ENCODE assay signal across 23 mouse cellular contexts in genomic region chr11:79511970-79512369, GRCm38 (mm10). TPM values are rescaled to one million over a fixed set of nuclear protein-coding genes. Genes with fewer than 3 reads are reported as not detected.
DNase-seq lines count a peak whose midpoint lies in the region; TF ChIP-seq lines count a peak whose summit lies in the region.
"Had no signal": no experiment of that assay in that cellular context is flagged by ENCODE, and none has a peak within 500 bp of the region (broad histone marks: within the 10 kb centered on the region; RNA-seq: fewer than 3 reads in every experiment).

No protein-coding gene starts in this region.

- H3K36me3 ChIP-seq in CH12.LX (replicated peaks in 1 of 2; ENCODE audit: control insufficient read depth in 1 of 2, insufficient read depth in 1 of 2, low read length in 1 of 2) (peaks cover 27 to 49% of the 10 kb centered on the region in 2 experiments), MEL (ENCODE audit: control insufficient read depth in 1 of 2, insufficient read depth in 2 of 2, low read length in 2 of 2) (peaks cover 25 to 28% of the 10 kb centered on the region in 2 experiments)

- H3K79me2 ChIP-seq in CH12.LX (replicated peaks; ENCODE audit: control insufficient read depth, extremely low read depth, insufficient read depth, poor library complexity, severe bottlenecking) (peaks cover 21% of the 10 kb centered on the region), MEL (ENCODE audit: control insufficient read depth, insufficient read depth, low read length, poor library complexity) (peaks cover 9% of the 10 kb centered on the region; the same call in 1 of the 2 replicates)

- H3K9ac ChIP-seq in CH12.LX (ENCODE audit: insufficient read depth, low read depth) (no peak overlapping the region), MEL (ENCODE audit: control insufficient read depth, low read depth, low read length, poor library complexity, severe bottlenecking) (no peak overlapping the region)

- H3K4me1 ChIP-seq in CH12.LX (ENCODE audit: control insufficient read depth in 1 of 2, insufficient read depth in 2 of 2) (peaks cover 2 to 29% of the 10 kb centered on the region in 2 experiments; a peak in 1 of 4 replicates), MEL (ENCODE audit: control insufficient read depth in 1 of 2, insufficient read depth in 2 of 2, low read length in 2 of 2) (peaks cover 10 to 17% of the 10 kb centered on the region in 2 experiments)

- no peak overlapping the region for H3K4me3 ChIP-seq in layer of hippocampus, adult 2 months
- H3K4me3 ChIP-seq in CH12.LX (replicated peaks in 1 of 3; ENCODE audit: low read depth in 2 of 3, low read length in 2 of 3, poor library complexity in 1 of 3): no peak overlapping the region
- no peak overlapping the region for H3K4me3 ChIP-seq in MEL (ENCODE audit: control insufficient read depth in 1 of 2, insufficient read depth in 1 of 2, low read depth in 2 of 2, low read length in 2 of 2)

- no peak for TF ChIP-seq RAD21 in CH12.LX (IDR thresholded peaks at IDR 0.05; ENCODE audit: low read depth, low read length)
- TF ChIP-seq RAD21 in MEL (IDR thresholded peaks at IDR 0.05; ENCODE audit: low read depth, low read length): no peak

- H3K4me2 ChIP-seq in CH12.LX (ENCODE audit: insufficient read depth, low read depth, poor library complexity, severe bottlenecking): no peak overlapping the region

- H3K27me3 ChIP-seq in CH12.LX (replicated peaks): no peaks in the 10 kb centered on the region
- H3K27me3 ChIP-seq in MEL (ENCODE audit: control insufficient read depth in 1 of 2, insufficient read depth in 2 of 2, low read length in 2 of 2): no peaks in the 10 kb centered on the region
- H3K27me3 ChIP-seq: Patski had no signal

- DNase-seq in layer of hippocampus, adult 2 months (ENCODE audit: low spot score in 2 of 2): no peak
- no peak for DNase-seq in layer of hippocampus, adult 9-10 months (ENCODE audit: low spot score)
- DNase-seq in CH12.LX (ENCODE audit: extremely low read depth): no peak
- no peak for DNase-seq in MEL (ENCODE audit: low read depth, low spot score)
- DNase-seq in cerebellum, adult 9-10 months: no peak
- DNase-seq in urinary bladder, adult 2 months (ENCODE audit: low spot score): no peak
- DNase-seq: adrenal gland, adult 2 months; adrenal gland, adult 8-10 months; adrenal gland, postnatal 10 days; adrenal gland, postnatal 14 days; adrenal gland, postnatal 25 days; adrenal gland, postnatal 36 days; B cell, adult 2 months; cerebellum, adult 11 months; cerebellum, adult 11-12 months; cerebellum, adult 18-20 months; cerebellum, adult 2 months; cerebellum, adult 8-10 months had no signal

- H3K9me3 ChIP-seq in CH12.LX (replicated peaks; ENCODE audit: low read length) (no peaks in the 10 kb centered on the region), MEL (replicated peaks; ENCODE audit: insufficient read depth, low read length) (no peaks in the 10 kb centered on the region)
- H3K9me3 ChIP-seq: G1E had no signal

- TF ChIP-seq POLR2A in CH12.LX (IDR thresholded peaks at IDR 0.05; ENCODE audit: low read depth, low read length) (no peak), MEL (IDR thresholded peaks at IDR 0.05; ENCODE audit: control insufficient read depth in 1 of 2, insufficient read depth in 1 of 2, low read depth in 1 of 2, low read length in 2 of 2, poor library complexity in 1 of 2) (no peak)

- peak; percentile 43 for TF ChIP-seq CTCF in layer of hippocampus, adult 2 months (conservative IDR thresholded peaks at IDR 0.05)
- no peak for TF ChIP-seq CTCF in CH12.LX (conservative IDR thresholded peaks at IDR 0.05 in 1 of 2, IDR thresholded peaks at IDR 0.05 in 1 of 2; ENCODE audit: low read depth in 2 of 2, low read length in 2 of 2)
- no peak for TF ChIP-seq CTCF in MEL (IDR thresholded peaks at IDR 0.05 in 2 of 3, conservative IDR thresholded peaks at IDR 0.05 in 1 of 3; ENCODE audit: control insufficient read depth in 1 of 3, insufficient read depth in 1 of 3, low read depth in 2 of 3, low read length in 3 of 3, poor library complexity in 1 of 3, severe bottlenecking in 1 of 3)

- TF ChIP-seq EP300 in CH12.LX (IDR thresholded peaks at IDR 0.05; ENCODE audit: low read length) (no peak), MEL (IDR thresholded peaks at IDR 0.05; ENCODE audit: low read depth in 1 of 2, low read length in 2 of 2) (no peak)

- in situ Hi-C loops in CH12.LX (cut with MboI; ENCODE audit: low pct_ligation_motif_present, low pct_unique_long_range_greater_than_20kb, low sequenced_read_pairs): no loop called here

- dilution Hi-C loops in CH12.LX (cut with MboI; ENCODE audit: extremely low pct_ligation_motif_present, extremely low pct_unique_long_range_greater_than_20kb, low sequenced_read_pairs): no loop called here

- no peak overlapping the region for H3K27ac ChIP-seq in layer of hippocampus, adult 2 months
- H3K27ac ChIP-seq in CH12.LX (ENCODE audit: insufficient read depth, low read depth) (no peak overlapping the region), MEL (ENCODE audit: control insufficient read depth, low read depth, low read length) (no peak overlapping the region)

TF ChIP-seq in CH12.LX, 34 proteins besides CTCF, POLR2A, EP300 and RAD21:
- TF ChIP-seq ZNF384 (IDR thresholded peaks at IDR 0.05; ENCODE audit: low read depth, low read length) (peak; percentile 71), IRF4 (IDR thresholded peaks at IDR 0.05; ENCODE audit: low read depth, low read length) (no peak)

TF ChIP-seq in MEL, 35 proteins besides CTCF, POLR2A, EP300 and RAD21:
- TF ChIP-seq TBP (IDR thresholded peaks at IDR 0.05; ENCODE audit: low read depth, low read length) (no peak), POLR2AphosphoS5 (IDR thresholded peaks at IDR 0.05; ENCODE audit: borderline replicate concordance, low read depth, low read length) (no peak), ZNF384 (IDR thresholded peaks at IDR 0.05; ENCODE audit: low read depth, low read length) (peak; percentile 70)

RNA-seq across cellular contexts. Expression of gene Omg, which starts 8.1 kb away (rescaled TPM):
- 10 to 100 TPM; 86.0 to 89.5 TPM for total RNA-seq in layer of hippocampus, adult 2 months (2021)
- 0.13 TPM in 2 replicates for total RNA-seq in CH12.LX (2012; rRNA removed)
- 0.09 TPM in 1 of 2 replicates, not detected in the other for total RNA-seq in CH12.LX (2014; rRNA removed)
- polyA plus RNA-seq in CH12.LX (2012; ENCODE audit: insufficient read length, low read depth): 0.17 TPM in 1 of 2 replicates, not detected in the other
- not detected in 2 replicates for total RNA-seq in MEL (2012; rRNA removed)
- polyA plus RNA-seq in MEL (2012; ENCODE audit: insufficient read depth in 1 of 2, insufficient read length in 2 of 2, low read depth in 1 of 2, low replicate concordance in 2 of 2, missing spikeins in 1 of 2): under 1 TPM in 1 of 2 experiments, not detected in 1; 0.21 TPM
- 0.06 and 0.07 TPM in 2 replicates for polyA plus RNA-seq in urinary bladder, adult 2 months (2012; rRNA removed)
- polyA plus RNA-seq: activated CD4-positive, CD25-positive, alpha-beta regulatory T cell, adult 4 months; CD4-positive, CD25-positive, alpha-beta regulatory T cell, adult 4 months; G1E; Patski had no signal

RNA-seq across cellular contexts. Expression of gene Evi2b, which starts 11.6 kb away (rescaled TPM):
- total RNA-seq in layer of hippocampus, adult 2 months (2021): under 1 TPM; 0.37 to 0.38 TPM
- total RNA-seq in CH12.LX (2012; rRNA removed) (10.0 and 12.0 TPM in 2 replicates), CH12.LX (2014; rRNA removed) (37.9 and 40.5 TPM in 2 replicates), MEL (2012; rRNA removed) (8.1 and 13.0 TPM in 2 replicates)
- polyA plus RNA-seq in CH12.LX (2012; ENCODE audit: insufficient read length, low read depth) (86.9 and 105 TPM in 2 replicates), MEL (2012; ENCODE audit: insufficient read depth in 1 of 2, insufficient read length in 2 of 2, low read depth in 1 of 2, low replicate concordance in 2 of 2, missing spikeins in 1 of 2) (10 to 100 TPM in 1 of 2 experiments, not detected in 1; 42.4 TPM)
- polyA plus RNA-seq in urinary bladder, adult 2 months (2012; rRNA removed): 6.5 and 8.9 TPM in 2 replicates
- total RNA-seq: ES-E14 had no signal

RNA-seq across cellular contexts. Expression of gene Evi2, which starts 18.4 kb away (rescaled TPM):
- total RNA-seq in layer of hippocampus, adult 2 months (2021): not detected
- total RNA-seq in CH12.LX (2012; rRNA removed) (1.0 and 1.2 TPM in 2 replicates), CH12.LX (2014; rRNA removed) (2.8 and 3.8 TPM in 2 replicates), MEL (2012; rRNA removed) (0.15 and 0.46 TPM in 2 replicates)
- polyA plus RNA-seq in CH12.LX (2012; ENCODE audit: insufficient read length, low read depth) (2.9 and 6.2 TPM in 2 replicates), MEL (2012; ENCODE audit: insufficient read depth in 1 of 2, insufficient read length in 2 of 2, low read depth in 1 of 2, low replicate concordance in 2 of 2, missing spikeins in 1 of 2) (1 to 10 TPM in 1 of 2 experiments, not detected in 1; 1.2 TPM)
- 0.50 TPM in 2 replicates for polyA plus RNA-seq in urinary bladder, adult 2 months (2012; rRNA removed)
- total RNA-seq: adrenal gland, postnatal 14 days; adrenal gland, postnatal 25 days had no signal
- polyA plus RNA-seq: G1E, Patski had no signal

RNA-seq across cellular contexts. Expression of gene Evi2a, which starts 18.4 kb away (rescaled TPM):
- 10 to 100 TPM; 17.3 to 21.2 TPM for total RNA-seq in layer of hippocampus, adult 2 months (2021)
- total RNA-seq in CH12.LX (2012; rRNA removed): 87.4 and 137 TPM in 2 replicates
- 164 and 165 TPM in 2 replicates for total RNA-seq in CH12.LX (2014; rRNA removed)
- polyA plus RNA-seq in CH12.LX (2012; ENCODE audit: insufficient read length, low read depth): 138 and 140 TPM in 2 replicates
- total RNA-seq in MEL (2012; rRNA removed): 0.13 and 0.19 TPM in 2 replicates
- polyA plus RNA-seq in MEL (2012; ENCODE audit: insufficient read depth in 1 of 2, insufficient read length in 2 of 2, low read depth in 1 of 2, low replicate concordance in 2 of 2, missing spikeins in 1 of 2): under 1 TPM in 1 of 2 experiments, not detected in 1; 0.18 TPM
- 13.6 and 15.8 TPM in 2 replicates for polyA plus RNA-seq in urinary bladder, adult 2 months (2012; rRNA removed)

Comparison
In these comparisons a context has a peak if more than half of its experiments do, and no peak if none do; other contexts are left out.
1. RNA of gene Omg, which starts 8.1 kb away (total RNA-seq): 86.0 to 89.5 TPM in layer of hippocampus, adult 2 months; 0.09 to 0.13 TPM in CH12.LX and not detected in MEL; every median in the first group is over 10 times any median in the second.